Mouse (Mus musculus) liver, postnatal 0 days (tissue): ENCODE results near the gene Olfr531. TPM values are rescaled to one million over a fixed set of nuclear protein-coding genes. Genes with fewer than 3 reads are reported as not detected.

Experiments used
- ATAC-seq: fragments of 200-750 bp; cut with Nextera tagmentation; 2 replicates; pipeline ENCODE4 v1.8.0; 2017; ENCODE audit warnings: mild to moderate bottlenecking, moderate library complexity
- DNase-seq: peaks from one replicate; pipeline ENCODE4 v3.0.0-alpha.2; 2016
- H3K27ac ChIP-seq: fragments of 300-500 bp; sonication (generic); 2 replicates; pipeline ENCODE4 v1.5.1; 2014; ENCODE audit warnings: antibody characterized with exemption, moderate library complexity, mild to moderate bottlenecking, low read depth
- H3K27me3 ChIP-seq: fragments of 300-500 bp; sonication (generic); 2 replicates; pipeline ENCODE4 v1.6.1; 2014; ENCODE audit warnings: low read length, control low read depth, mixed read lengths; ENCODE audit not compliant: insufficient read depth
- H3K36me3 ChIP-seq: fragments of 300-500 bp; sonication (generic); replicated peaks from 2 replicates; pipeline ENCODE4 v1.6.1; 2014; ENCODE audit warnings: mild to moderate bottlenecking, control low read depth, low read length, moderate library complexity, mixed read lengths; ENCODE audit not compliant: insufficient read depth
- H3K4me1 ChIP-seq: fragments of 300-500 bp; sonication (generic); 2 replicates; pipeline ENCODE4 v1.6.1; 2014; ENCODE audit warnings: antibody characterized with exemption, mild to moderate bottlenecking, control low read depth; ENCODE audit not compliant: insufficient read depth
- H3K4me2 ChIP-seq: fragments of 300-500 bp; sonication (generic); 2 replicates; pipeline ENCODE4 v1.6.1; 2014; ENCODE audit warnings: low read depth, mild to moderate bottlenecking, low read length, moderate library complexity, mixed read lengths
- H3K4me3 ChIP-seq: fragments of 300-500 bp; sonication (generic); 2 replicates; pipeline ENCODE4 v1.5.1; 2014; ENCODE audit warnings: low read depth, low read length
- H3K9ac ChIP-seq: fragments of 300-500 bp; sonication (generic); replicated peaks from 2 replicates; pipeline ENCODE4 v1.6.1; 2014; ENCODE audit warnings: mild to moderate bottlenecking, moderate library complexity
- H3K9me3 ChIP-seq: fragments of 300-500 bp; sonication (generic); 2 replicates; pipeline ENCODE4 v1.6.1; 2016; ENCODE audit warnings: mild to moderate bottlenecking, control low read depth, low read length, mixed read lengths
- CTCF ChIP-seq: sonication (generic); IDR thresholded peaks from 2 replicates; pipeline ENCODE4 v1.5.1; 2016; ENCODE audit warnings: antibody characterized with exemption, low read depth
- EP300 ChIP-seq: IDR thresholded peaks from 2 replicates; pipeline ENCODE4 v1.6.1; 2016; ENCODE audit warnings: antibody characterized with exemption, low read depth, mild to moderate bottlenecking
- WGBS: fragments of 180-500 bp; shearing (Covaris S2); extraction: QIAGEN DNeasy Blood & Tissue Kit; methylation state at CpG from one replicate; pipeline ENCODE4 v1.1.7; 2014; ENCODE audit not compliant: insufficient replicate concordance; 5-methylcytosine and 5-hydroxymethylcytosine counted together
- polyA plus RNA-seq: library from polyadenylated mRNA; unstranded; fragments of >200 nt; fragmentation: Nextera tagmentation; extraction: Ambion mirVana; gene quantifications from 2 replicates; pipeline ENCODE4 v1.2.1, GENCODE M21; 2015

The Olfr531 gene
- not detected in 2 replicates for polyA plus RNA-seq

- WGBS = 60% methylated on average over 1 of the region's 1 CpGs
- DNase-seq (no peak), ATAC-seq (no peak)
- Histone ChIP-seq H3K9ac (no peak within 1 kb of the TSS), H3K27ac (no peak within 1 kb of the TSS), H3K4me1 (no peaks in the 10 kb centered on the region), H3K9me3 (no peaks in the 10 kb centered on the region), H3K36me3 (no peaks in the 10 kb centered on the region), H3K4me2 (no peak within 1 kb of the TSS), H3K4me3 (no peak within 1 kb of the TSS), H3K27me3 (no peaks in the 10 kb centered on the region)
- TF ChIP-seq CTCF = no peak
- TF ChIP-seq EP300 = no peak
These were observed at the start of gene Olfr531 for GRCm38 (mm10) chr7:140402818-140403217. Gene Olfr531, minus strand, starts transcription at chr7:140402918.

DNA sequence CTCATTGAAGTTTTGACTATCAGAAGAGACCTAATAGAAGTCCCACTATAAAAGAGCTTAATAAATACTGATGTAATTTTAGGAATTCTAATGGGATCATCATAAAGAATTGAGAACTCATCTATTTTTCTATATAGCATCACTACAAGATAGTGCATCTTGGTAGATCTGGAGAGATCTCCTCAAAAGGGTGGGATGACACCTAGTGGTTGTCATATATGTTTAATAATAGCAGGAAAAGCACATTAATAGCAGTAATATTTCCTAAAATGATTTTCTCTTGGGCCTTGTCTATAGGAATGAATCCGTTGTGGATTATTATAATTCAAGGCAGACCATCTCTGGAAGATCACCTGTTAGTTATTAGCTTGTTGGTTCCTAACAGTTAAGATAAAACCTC lies 40.4 kb upstream of the Olfr531 start:
- ATAC-seq (no peak), DNase-seq (no peak)
- no peak overlapping the region for H3K27ac ChIP-seq
- H3K4me3 ChIP-seq = no peak overlapping the region
- no peak overlapping the region for H3K9ac ChIP-seq
- no peaks in the 10 kb centered on the region for H3K9me3 ChIP-seq
- TF ChIP-seq EP300 (no peak), CTCF (no peak)
- no peaks in the 10 kb centered on the region for H3K4me1 ChIP-seq
- H3K4me2 ChIP-seq = no peak overlapping the region
- 63% methylated on average over 1 of the region's 1 CpGs for WGBS
- H3K27me3 ChIP-seq = no peaks in the 10 kb centered on the region
- H3K36me3 ChIP-seq = no peaks in the 10 kb centered on the region

DNA sequence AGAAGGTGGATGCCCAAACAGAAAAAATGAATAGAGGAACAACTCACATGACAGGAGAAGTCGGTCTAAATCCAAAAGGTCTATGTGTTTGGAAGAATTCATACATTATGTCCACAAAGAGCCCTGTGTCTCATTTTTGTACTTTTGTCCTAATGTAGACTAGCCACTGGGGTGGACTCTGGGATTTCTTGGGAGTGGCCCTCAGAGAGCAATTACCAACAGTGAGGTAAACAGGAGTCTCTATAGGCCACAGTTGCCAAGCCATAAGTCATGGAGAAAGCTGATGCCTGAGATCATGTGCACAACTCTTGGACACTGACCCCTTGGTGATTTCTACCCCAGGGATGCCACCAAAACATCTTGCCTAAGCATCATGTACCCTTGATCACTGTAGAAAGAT lies 18.8 kb upstream of the Olfr531 start, which contains the start of gene Olfr532:
Gene Olfr532, minus strand, starts transcription at position 101 of the 400 bp plus-strand sequence.
- H3K4me2 ChIP-seq = no peak within 1 kb of the TSS
- no peak for TF ChIP-seq CTCF
- TF ChIP-seq EP300 = no peak
- no peak within 1 kb of the TSS for H3K9ac ChIP-seq
- H3K4me1 ChIP-seq = no peaks in the 10 kb centered on the region
- H3K36me3 ChIP-seq = no peaks in the 10 kb centered on the region
- H3K9me3 ChIP-seq = no peaks in the 10 kb centered on the region
- DNase-seq (no peak), ATAC-seq (no peak)
- no peak within 1 kb of the TSS for H3K27ac ChIP-seq
- WGBS = 87% methylated on average over 1 of the region's 1 CpGs
- no peaks in the 10 kb centered on the region for H3K27me3 ChIP-seq
- H3K4me3 ChIP-seq = no peak within 1 kb of the TSS

GRCm38 (mm10) chr7:140376911-140377310 lies 25.8 kb downstream of the Olfr531 start:
- ATAC-seq (no peak), DNase-seq (no peak)
- no peak overlapping the region for H3K27ac ChIP-seq
- no peak overlapping the region for H3K4me2 ChIP-seq
- WGBS = 83% methylated on average over 2 of the region's 2 CpGs
- no peaks in the 10 kb centered on the region for H3K9me3 ChIP-seq
- H3K4me3 ChIP-seq = no peak overlapping the region
- H3K9ac ChIP-seq = no peak overlapping the region
- H3K27me3 ChIP-seq = no peaks in the 10 kb centered on the region
- TF ChIP-seq CTCF (no peak), EP300 (no peak)
- no peaks in the 10 kb centered on the region for H3K4me1 ChIP-seq
- H3K36me3 ChIP-seq = no peaks in the 10 kb centered on the region

GRCm38 (mm10) chr7:140376231-140376630 lies 26.5 kb downstream of the Olfr531 start, which contains the start of gene Olfr530:
Gene Olfr530, minus strand, starts transcription at chr7:140376331.
- Histone ChIP-seq H3K27me3 (no peaks in the 10 kb centered on the region), H3K4me2 (no peak within 1 kb of the TSS), H3K27ac (no peak within 1 kb of the TSS), H3K36me3 (no peaks in the 10 kb centered on the region), H3K9me3 (no peaks in the 10 kb centered on the region), H3K4me3 (no peak within 1 kb of the TSS), H3K4me1 (no peaks in the 10 kb centered on the region), H3K9ac (no peak within 1 kb of the TSS)
- TF ChIP-seq CTCF (no peak), EP300 (no peak)
- 23% methylated on average over 1 of the region's 1 CpGs for WGBS
- no peak for DNase-seq
- no peak for ATAC-seq

GRCm38 (mm10) chr7:140374300-140374699 lies 28.4 kb downstream of the Olfr531 start:
- Histone ChIP-seq H3K4me1 (no peaks in the 10 kb centered on the region), H3K4me3 (no peak overlapping the region), H3K36me3 (no peaks in the 10 kb centered on the region), H3K27me3 (no peaks in the 10 kb centered on the region), H3K9me3 (no peaks in the 10 kb centered on the region), H3K27ac (no peak overlapping the region), H3K4me2 (no peak overlapping the region), H3K9ac (no peak overlapping the region)
- ATAC-seq (no peak), DNase-seq (no peak)
- TF ChIP-seq CTCF (no peak), EP300 (no peak)
- WGBS = 50% methylated on average over 4 of the region's 4 CpGs

GRCm38 (mm10) chr7:140361571-140361970 lies 41.1 kb downstream of the Olfr531 start, which contains the start of gene Olfr60:
Gene Olfr60, minus strand, starts transcription at chr7:140361671.
- DNase-seq = no peak
- no peak within 1 kb of the TSS for H3K9ac ChIP-seq
- no peak for ATAC-seq
- 53% methylated on average over 3 of the region's 3 CpGs for WGBS
- H3K9me3 ChIP-seq = no peaks in the 10 kb centered on the region
- H3K36me3 ChIP-seq = no peaks in the 10 kb centered on the region
- no peak within 1 kb of the TSS for H3K4me2 ChIP-seq
- no peak within 1 kb of the TSS for H3K27ac ChIP-seq
- H3K4me3 ChIP-seq = no peak within 1 kb of the TSS
- H3K4me1 ChIP-seq = no peaks in the 10 kb centered on the region
- no peaks in the 10 kb centered on the region for H3K27me3 ChIP-seq
- TF ChIP-seq EP300 (no peak), CTCF (no peak)

Other genes starting within 250 kb of the Olfr531 start
- gene Sprn, start 248.0 kb downstream of the Olfr531 start, polyA plus RNA-seq = 0.08 TPM in 2 replicates
- gene Olfr522, start 238.2 kb downstream of the Olfr531 start, polyA plus RNA-seq = not detected in 2 replicates
- gene Olfr523, start 229.7 kb downstream of the Olfr531 start, polyA plus RNA-seq = not detected in 2 replicates
- gene Olfr524, start 197.0 kb downstream of the Olfr531 start, polyA plus RNA-seq = not detected in 2 replicates
- 0.04 TPM in 1 of 2 replicates, not detected in the other for gene Cd163l1, start 184.7 kb downstream of the Olfr531 start, polyA plus RNA-seq
- gene 5830411N06Rik, start 155.6 kb downstream of the Olfr531 start, polyA plus RNA-seq = not detected in 2 replicates
- not detected in 2 replicates for gene Olfr525, start 82.1 kb downstream of the Olfr531 start, polyA plus RNA-seq
- gene Olfr527, start 68.9 kb downstream of the Olfr531 start, polyA plus RNA-seq = not detected in 2 replicates
- gene Olfr60, start 41.2 kb downstream of the Olfr531 start, polyA plus RNA-seq = not detected in 2 replicates
- gene Olfr530, start 26.6 kb downstream of the Olfr531 start, polyA plus RNA-seq = not detected in 2 replicates
- not detected in 2 replicates for gene Olfr532, start 18.7 kb upstream of the Olfr531 start, polyA plus RNA-seq
- gene Olfr533, start 60.5 kb upstream of the Olfr531 start, polyA plus RNA-seq = not detected in 2 replicates
- not detected in 2 replicates for gene Olfr535, start 81.3 kb upstream of the Olfr531 start, polyA plus RNA-seq
- not detected in 2 replicates for gene Olfr536, start 104.5 kb upstream of the Olfr531 start, polyA plus RNA-seq
- gene Olfr538, start 165.0 kb upstream of the Olfr531 start, polyA plus RNA-seq = not detected in 2 replicates
- not detected in 2 replicates for gene Olfr46, start 198.4 kb upstream of the Olfr531 start, polyA plus RNA-seq
- gene Olfr61, start 226.1 kb upstream of the Olfr531 start, polyA plus RNA-seq = not detected in 2 replicates
- not detected in 2 replicates for gene Olfr53, start 243.5 kb upstream of the Olfr531 start, polyA plus RNA-seq